Mouse (Mus musculus): ENCODE measurements at regions not wholly inside any gene's neighbourhood (a gene's known extent, or its start where the extent isn't known, plus 50 kb on each side); places are given as distances from the start of the nearest gene placed in this dataset.

- TF ChIP-seq EP300 (optimal IDR thresholded peaks at IDR 0.05) (no peak), CTCF (IDR thresholded peaks at IDR 0.05; ENCODE audit: low read depth) (no peak)
Measured at GRCm38 (mm10) chr13:5549175-5549574, 312.1 kb upstream of the Klf6 start.

All from stomach, postnatal 0 days (tissue).